Mouse (Mus musculus): ENCODE results near the gene Tln2. TPM values are rescaled to one million over a fixed set of nuclear protein-coding genes. Genes with fewer than 3 reads are reported as not detected.

Gene Tln2
- polyA plus RNA-seq, 1 experiment from 2014 or later: 46.3 TPM

DNA sequence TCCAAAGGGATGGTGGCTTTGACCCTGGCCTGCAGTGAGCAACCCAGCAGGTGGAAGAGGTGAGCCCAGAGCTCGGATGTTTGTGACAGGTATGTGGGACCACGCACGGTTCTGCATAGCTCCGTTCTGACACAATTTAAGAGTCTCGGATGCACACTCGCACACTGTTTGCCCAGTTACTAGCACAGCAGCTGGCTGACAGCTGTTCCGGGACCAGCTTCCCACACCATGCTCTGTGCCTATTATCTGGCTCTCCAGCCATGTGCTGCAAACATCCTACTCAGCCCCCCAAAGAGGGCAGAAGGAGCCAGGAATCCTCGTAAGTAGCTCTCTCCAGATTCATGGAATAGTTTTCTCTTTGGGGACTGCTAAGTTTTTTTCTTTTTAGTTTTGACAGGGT, 17.6 kb downstream of the Tln2 start:
- Histone ChIP-seq H3K9me3 (ENCODE audit: control insufficient read depth, low read length) (no peaks in the 10 kb centered on the region), H3K9ac (ENCODE audit: low read depth, low read length) (no peak overlapping the region), H3K27me3 (replicated peaks; ENCODE audit: control insufficient read depth, insufficient read depth, low read length) (no peaks in the 10 kb centered on the region), H3K36me3 (ENCODE audit: control insufficient read depth, insufficient read depth, low read length) (no peaks in the 10 kb centered on the region), H3K4me2 (ENCODE audit: low read depth, low read length) (no peak overlapping the region), H3K4me1 (ENCODE audit: control insufficient read depth, insufficient read depth, low read length) (peaks cover 12% of the 10 kb centered on the region), H3K27ac (replicated peaks; ENCODE audit: low read depth, low read length) (no peak overlapping the region; the same call in 1 of the 2 replicates), H3K4me3 (ENCODE audit: low read depth, low read length) (no peak overlapping the region)
- ATAC-seq (ENCODE audit: low read depth): peak; percentile 64; the same call in 1 of the 2 replicates
- DNase-seq (ENCODE audit: low spot score): peak; percentile 76
- 56% methylated on average over 8 of the region's 8 CpGs for WGBS

DNA sequence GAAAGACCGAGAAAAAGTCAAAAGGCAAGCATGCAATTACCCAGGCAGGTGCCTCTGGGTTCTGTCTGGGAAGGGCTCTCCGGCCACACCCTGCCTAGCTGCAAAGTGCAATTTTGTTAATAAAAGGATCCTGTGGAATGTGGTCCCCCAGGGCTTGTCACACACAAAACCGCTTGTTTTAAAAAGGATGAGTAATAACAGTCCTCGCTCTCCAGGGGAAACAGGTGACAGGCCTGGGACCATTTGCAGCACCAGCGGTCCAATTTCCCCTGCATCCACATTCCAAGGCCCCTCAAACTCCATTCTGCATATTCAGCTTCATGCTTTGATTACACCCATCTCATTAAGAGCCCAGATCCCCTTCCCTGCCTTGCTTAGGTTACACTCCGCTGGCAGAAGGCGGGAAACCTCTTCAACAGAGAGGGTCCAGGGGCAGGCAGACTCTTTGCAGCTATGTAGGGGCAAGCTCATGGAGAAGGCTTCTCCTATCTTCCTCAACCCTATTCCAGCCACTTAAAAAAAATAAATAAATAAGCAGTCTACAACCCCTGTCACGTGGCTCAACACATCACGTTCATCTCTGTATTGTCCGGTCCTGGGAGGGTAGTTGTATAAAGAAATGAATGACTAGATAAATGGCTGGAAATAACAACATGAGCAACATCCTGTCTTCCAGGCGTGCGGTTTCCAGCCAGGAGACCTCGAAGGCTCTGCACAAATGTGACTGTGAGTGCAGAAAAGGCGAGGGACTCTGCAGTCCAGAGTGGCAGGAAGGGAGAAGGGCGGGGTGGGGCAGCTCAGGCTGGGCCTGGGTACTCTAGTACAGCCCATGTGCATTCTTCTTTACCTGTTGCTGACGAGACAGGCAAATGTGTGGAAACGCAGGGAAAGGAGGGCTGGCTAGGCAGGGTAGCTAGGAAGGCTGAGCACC, 19.5 kb downstream of the Tln2 start:
- H3K4me1 ChIP-seq (ENCODE audit: control insufficient read depth, insufficient read depth, low read length): peaks cover 12% of the 10 kb centered on the region
- peak; percentile 55 for DNase-seq (ENCODE audit: low spot score)

DNA sequence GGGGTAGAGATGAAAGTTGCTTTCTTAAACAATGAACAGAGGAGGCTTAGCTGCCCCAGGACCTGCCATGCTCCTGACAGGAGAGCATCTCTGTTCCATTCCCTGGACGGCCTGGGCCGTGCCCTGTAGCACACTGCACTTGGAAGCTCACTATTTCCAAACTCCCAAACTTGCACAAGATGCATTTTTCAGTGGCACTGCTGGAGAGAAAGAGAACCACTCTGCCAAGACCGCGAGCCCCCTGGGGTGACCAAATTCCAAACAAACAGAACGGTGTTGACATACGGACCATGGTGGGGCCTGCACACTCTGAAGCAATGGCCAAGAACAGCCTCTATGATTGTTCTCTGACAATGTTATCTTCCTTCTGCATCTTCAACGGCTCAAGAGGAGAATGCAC, 25.1 kb downstream of the Tln2 start:
- Histone ChIP-seq H3K4me2 (ENCODE audit: low read depth, low read length) (no peak overlapping the region), H3K27ac (replicated peaks; ENCODE audit: low read depth, low read length) (no peak overlapping the region), H3K9ac (ENCODE audit: low read depth, low read length) (no peak overlapping the region), H3K27me3 (replicated peaks; ENCODE audit: control insufficient read depth, insufficient read depth, low read length) (no peaks in the 10 kb centered on the region), H3K9me3 (ENCODE audit: control insufficient read depth, low read length) (no peaks in the 10 kb centered on the region), H3K4me1 (ENCODE audit: control insufficient read depth, insufficient read depth, low read length) (no peaks in the 10 kb centered on the region), H3K36me3 (ENCODE audit: control insufficient read depth, insufficient read depth, low read length) (no peaks in the 10 kb centered on the region), H3K4me3 (ENCODE audit: low read depth, low read length) (no peak overlapping the region)
- ATAC-seq (ENCODE audit: low read depth) (no peak), DNase-seq (ENCODE audit: low spot score) (peak; percentile 48)
- 40% methylated on average over 7 of the region's 7 CpGs for WGBS

More for the DNA sequence above, 19.5 kb downstream of the Tln2 start:
- Histone ChIP-seq H3K4me3 (ENCODE audit: low read depth, low read length) (no peak overlapping the region), H3K9ac (ENCODE audit: low read depth, low read length) (no peak overlapping the region), H3K9me3 (ENCODE audit: control insufficient read depth, low read length) (no peaks in the 10 kb centered on the region), H3K27ac (replicated peaks; ENCODE audit: low read depth, low read length) (no peak overlapping the region), H3K4me2 (ENCODE audit: low read depth, low read length) (no peak overlapping the region), H3K36me3 (ENCODE audit: control insufficient read depth, insufficient read depth, low read length) (no peaks in the 10 kb centered on the region), H3K27me3 (replicated peaks; ENCODE audit: control insufficient read depth, insufficient read depth, low read length) (no peaks in the 10 kb centered on the region)
- ATAC-seq (ENCODE audit: low read depth): 0 out of 2 replicates have a peak, but pooled peaks have one; percentile 9
- 52% methylated on average over 17 of the region's 17 CpGs for WGBS

DNA sequence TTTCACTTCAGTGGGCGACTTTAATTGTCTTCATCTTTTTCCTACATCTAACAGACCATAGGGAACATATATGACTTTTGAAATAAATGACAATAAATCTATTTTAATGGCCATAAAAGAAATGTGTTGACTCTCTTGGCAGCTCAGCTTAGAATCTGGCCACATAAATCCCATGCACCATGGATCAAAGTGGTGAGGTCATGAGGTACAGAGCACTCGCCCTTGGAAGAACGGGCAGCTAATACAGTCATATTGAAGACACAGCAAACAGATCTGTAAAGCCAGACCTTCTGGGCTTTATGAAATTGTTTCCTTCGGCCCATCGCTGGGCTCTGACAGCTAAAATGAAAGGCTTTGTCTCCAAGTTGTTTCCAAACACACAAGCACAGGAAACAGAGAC, 26.2 kb downstream of the Tln2 start:
- Histone ChIP-seq H3K9ac (ENCODE audit: low read depth, low read length) (no peak overlapping the region), H3K36me3 (ENCODE audit: control insufficient read depth, insufficient read depth, low read length) (no peaks in the 10 kb centered on the region), H3K9me3 (ENCODE audit: control insufficient read depth, low read length) (no peaks in the 10 kb centered on the region), H3K27ac (replicated peaks; ENCODE audit: low read depth, low read length) (no peak overlapping the region), H3K4me1 (ENCODE audit: control insufficient read depth, insufficient read depth, low read length) (no peaks in the 10 kb centered on the region), H3K4me2 (ENCODE audit: low read depth, low read length) (no peak overlapping the region), H3K27me3 (replicated peaks; ENCODE audit: control insufficient read depth, insufficient read depth, low read length) (no peaks in the 10 kb centered on the region), H3K4me3 (ENCODE audit: low read depth, low read length) (no peak overlapping the region)
- DNase-seq (ENCODE audit: low spot score) (no peak), ATAC-seq (ENCODE audit: low read depth) (no peak)
- 70% methylated on average over 5 of the region's 5 CpGs for WGBS

DNA sequence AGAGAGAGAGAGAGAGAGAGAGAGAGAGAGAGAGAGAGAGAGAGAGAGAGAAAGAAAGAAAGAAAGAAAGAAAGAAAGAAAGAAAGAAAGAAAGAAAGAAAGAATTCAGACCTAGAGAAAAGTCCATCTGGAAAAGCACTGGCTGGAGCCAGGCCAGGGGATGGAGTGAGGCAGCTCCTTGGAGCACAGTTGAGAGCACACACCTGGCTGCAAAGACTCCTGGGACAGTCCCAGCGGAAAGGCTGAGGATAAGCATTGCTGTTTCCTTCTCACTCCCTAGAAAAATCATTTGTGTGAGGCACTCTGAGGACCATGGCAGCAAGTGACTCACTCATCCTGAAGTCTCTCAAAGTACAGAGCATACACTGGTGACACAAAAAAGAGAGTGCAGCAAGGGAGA, 26.9 kb downstream of the Tln2 start:
- ATAC-seq (ENCODE audit: low read depth) (no peak), DNase-seq (ENCODE audit: low spot score) (peak; percentile 41)
- WGBS: 70% methylated on average over 1 of the region's 1 CpGs

DNA sequence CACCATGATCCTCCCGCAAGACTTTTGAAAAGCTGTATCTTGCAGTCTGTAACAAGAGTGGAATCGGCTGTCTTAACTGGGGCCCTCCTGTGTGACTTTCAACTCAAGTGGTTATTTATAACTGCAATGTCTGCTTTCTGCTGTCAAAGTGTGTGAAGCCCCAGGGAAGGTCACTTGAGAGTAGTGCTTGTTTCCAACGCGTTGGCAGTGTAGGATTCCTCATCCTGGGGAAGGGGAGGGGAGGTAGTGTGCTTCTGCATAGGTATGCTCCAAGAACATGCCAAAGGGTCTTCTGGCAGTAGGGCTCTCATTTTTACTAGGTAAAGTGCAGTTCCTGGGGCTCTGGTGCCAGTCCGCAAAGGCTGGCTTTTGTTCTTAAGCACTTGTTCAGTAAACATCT, 29.9 kb downstream of the Tln2 start:
- H3K4me2 ChIP-seq (ENCODE audit: low read depth, low read length): no peak overlapping the region
- no peaks in the 10 kb centered on the region for H3K9me3 ChIP-seq (ENCODE audit: control insufficient read depth, low read length)
- 50% methylated on average over 5 of the region's 5 CpGs for WGBS
- H3K27me3 ChIP-seq (replicated peaks; ENCODE audit: control insufficient read depth, insufficient read depth, low read length): no peaks in the 10 kb centered on the region
- H3K36me3 ChIP-seq (ENCODE audit: control insufficient read depth, insufficient read depth, low read length): no peaks in the 10 kb centered on the region
- H3K4me3 ChIP-seq (ENCODE audit: low read depth, low read length): no peak overlapping the region
- H3K9ac ChIP-seq (ENCODE audit: low read depth, low read length): no peak overlapping the region
- no peak for ATAC-seq (ENCODE audit: low read depth)
- DNase-seq (ENCODE audit: low spot score): peak; percentile 48
- no peak overlapping the region for H3K27ac ChIP-seq (replicated peaks; ENCODE audit: low read depth, low read length)
- H3K4me1 ChIP-seq (ENCODE audit: control insufficient read depth, insufficient read depth, low read length): no peaks in the 10 kb centered on the region

More for the DNA sequence above, 26.9 kb downstream of the Tln2 start:
- H3K36me3 ChIP-seq (ENCODE audit: control insufficient read depth, insufficient read depth, low read length): no peaks in the 10 kb centered on the region
- no peak overlapping the region for H3K4me2 ChIP-seq (ENCODE audit: low read depth, low read length)
- no peak overlapping the region for H3K9ac ChIP-seq (ENCODE audit: low read depth, low read length)
- no peaks in the 10 kb centered on the region for H3K27me3 ChIP-seq (replicated peaks; ENCODE audit: control insufficient read depth, insufficient read depth, low read length)
- H3K4me3 ChIP-seq (ENCODE audit: low read depth, low read length): no peak overlapping the region
- no peak overlapping the region for H3K27ac ChIP-seq (replicated peaks; ENCODE audit: low read depth, low read length)
- no peaks in the 10 kb centered on the region for H3K9me3 ChIP-seq (ENCODE audit: control insufficient read depth, low read length)
- no peaks in the 10 kb centered on the region for H3K4me1 ChIP-seq (ENCODE audit: control insufficient read depth, insufficient read depth, low read length)

DNA sequence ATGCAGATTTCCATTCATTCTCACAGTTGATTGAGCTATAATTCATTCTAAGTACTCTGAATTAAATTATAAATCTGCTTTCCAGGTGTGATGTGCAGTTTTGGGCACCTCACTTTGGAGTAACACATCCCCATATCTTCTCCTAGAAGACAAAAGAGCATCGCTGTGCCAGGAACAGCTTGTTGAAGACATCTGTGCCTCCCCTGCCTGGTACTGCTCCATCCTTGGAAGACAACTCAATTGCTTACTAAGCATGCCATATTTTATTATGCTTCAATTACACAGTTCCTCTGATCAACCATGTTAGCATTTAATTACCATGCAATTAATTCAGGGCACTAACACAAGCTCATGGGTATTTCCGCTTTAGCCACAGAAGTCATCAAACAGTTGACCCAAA, 31.8 kb downstream of the Tln2 start:
- Histone ChIP-seq H3K4me1 (ENCODE audit: control insufficient read depth, insufficient read depth, low read length) (no peaks in the 10 kb centered on the region), H3K9ac (ENCODE audit: low read depth, low read length) (no peak overlapping the region), H3K27ac (replicated peaks; ENCODE audit: low read depth, low read length) (no peak overlapping the region), H3K4me2 (ENCODE audit: low read depth, low read length) (no peak overlapping the region), H3K27me3 (replicated peaks; ENCODE audit: control insufficient read depth, insufficient read depth, low read length) (no peaks in the 10 kb centered on the region), H3K4me3 (ENCODE audit: low read depth, low read length) (no peak overlapping the region), H3K36me3 (ENCODE audit: control insufficient read depth, insufficient read depth, low read length) (no peaks in the 10 kb centered on the region), H3K9me3 (ENCODE audit: control insufficient read depth, low read length) (no peaks in the 10 kb centered on the region)
- ATAC-seq (ENCODE audit: low read depth) (no peak), DNase-seq (ENCODE audit: low spot score) (no peak)
- WGBS: 87% methylated on average over 2 of the region's 2 CpGs

DNA sequence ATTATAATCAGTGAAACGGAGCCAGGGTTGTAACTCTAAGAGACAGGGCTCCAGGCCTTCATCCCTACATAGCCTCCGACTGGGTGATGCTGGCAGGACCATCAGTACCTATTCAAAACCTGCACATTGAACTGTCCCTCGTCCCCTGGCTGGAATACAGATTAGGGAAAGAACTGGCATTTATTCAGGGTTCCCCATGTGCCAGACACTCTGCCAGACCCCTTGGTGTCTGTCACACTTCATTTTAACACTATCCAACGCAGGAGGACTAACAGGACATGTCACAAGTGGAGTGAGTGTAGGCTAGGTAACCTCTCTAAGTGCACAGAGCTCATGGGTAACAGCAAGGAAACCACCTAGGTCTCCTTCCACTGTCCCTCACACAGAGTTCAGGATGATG, 37.8 kb downstream of the Tln2 start:
- Histone ChIP-seq H3K4me2 (ENCODE audit: low read depth, low read length) (no peak overlapping the region), H3K36me3 (ENCODE audit: control insufficient read depth, insufficient read depth, low read length) (no peaks in the 10 kb centered on the region), H3K4me3 (ENCODE audit: low read depth, low read length) (no peak overlapping the region), H3K27ac (replicated peaks; ENCODE audit: low read depth, low read length) (no peak overlapping the region), H3K27me3 (replicated peaks; ENCODE audit: control insufficient read depth, insufficient read depth, low read length) (no peaks in the 10 kb centered on the region), H3K4me1 (ENCODE audit: control insufficient read depth, insufficient read depth, low read length) (peaks cover 7% of the 10 kb centered on the region; the same call in 1 of the 2 replicates), H3K9ac (ENCODE audit: low read depth, low read length) (no peak overlapping the region), H3K9me3 (ENCODE audit: control insufficient read depth, low read length) (no peaks in the 10 kb centered on the region)
- WGBS: 80% methylated on average over 4 of the region's 4 CpGs
- DNase-seq (ENCODE audit: low spot score): no peak
- ATAC-seq (ENCODE audit: low read depth): no peak

DNA sequence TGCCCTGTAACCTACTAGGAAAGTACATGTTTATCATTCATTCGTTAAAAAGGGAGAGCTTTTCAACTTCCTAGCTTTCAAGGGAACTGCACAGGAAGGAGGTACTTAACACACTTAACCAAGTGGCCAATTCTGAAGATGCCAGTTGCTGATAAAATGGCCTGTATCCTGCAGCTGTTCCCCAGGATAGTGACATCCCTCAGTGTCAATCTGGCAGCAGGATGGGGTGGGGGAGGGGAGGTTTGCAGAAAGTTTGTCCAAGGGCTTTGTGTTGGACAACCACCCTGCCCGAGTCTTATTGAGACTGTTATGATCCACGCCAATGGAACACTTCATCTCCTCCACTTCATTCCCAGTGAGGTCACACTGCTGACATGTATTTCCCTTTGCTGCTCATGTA, 50.0 kb downstream of the Tln2 start:
- Histone ChIP-seq H3K36me3 (ENCODE audit: control insufficient read depth, insufficient read depth, low read length) (0 out of 2 replicates have a peak, but pooled peaks cover 6% of the 10 kb centered on the region), H3K27ac (replicated peaks; ENCODE audit: low read depth, low read length) (no peak overlapping the region), H3K9me3 (ENCODE audit: control insufficient read depth, low read length) (0 out of 2 replicates have a peak, but pooled peaks cover 5% of the 10 kb centered on the region), H3K4me1 (ENCODE audit: control insufficient read depth, insufficient read depth, low read length) (no peaks in the 10 kb centered on the region), H3K4me2 (ENCODE audit: low read depth, low read length) (no peak overlapping the region), H3K27me3 (replicated peaks; ENCODE audit: control insufficient read depth, insufficient read depth, low read length) (no peaks in the 10 kb centered on the region), H3K9ac (ENCODE audit: low read depth, low read length) (no peak overlapping the region), H3K4me3 (ENCODE audit: low read depth, low read length) (no peak overlapping the region)
- 37% methylated on average over 3 of the region's 3 CpGs for WGBS
- ATAC-seq (ENCODE audit: low read depth) (no peak), DNase-seq (ENCODE audit: low spot score) (peak; percentile 46)
